In the genomic region with DNA sequence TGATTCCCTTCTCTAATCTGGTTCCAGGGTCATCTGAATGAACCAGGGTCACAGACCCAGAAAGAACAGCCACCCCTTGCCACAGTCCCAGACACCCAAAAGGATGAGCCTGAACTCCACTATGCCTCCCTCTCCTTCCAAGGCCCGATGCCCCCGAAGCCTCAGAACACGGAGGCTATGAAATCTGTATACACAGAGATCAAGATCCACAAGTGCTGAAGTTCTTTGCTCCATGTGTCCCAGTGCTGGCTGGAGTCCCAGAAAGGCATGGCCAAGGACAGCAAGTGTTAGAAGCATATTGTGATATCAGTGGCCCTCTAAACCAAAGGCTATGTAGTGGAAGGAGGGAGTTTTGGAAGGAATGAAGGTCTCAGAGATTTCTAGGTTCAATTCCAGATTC, we compare ENCODE assay signal across 19 mouse cellular contexts. TPM values are rescaled to one million over a fixed set of nuclear protein-coding genes. Genes with fewer than 3 reads are reported as not detected.
"Had no signal": no experiment of that assay in that cellular context is flagged by ENCODE, and none has a peak within 500 bp of the region (broad histone marks: within the 10 kb centered on the region; RNA-seq: fewer than 3 reads in every experiment).

No protein-coding gene starts in this region.

- ATAC-seq: intestine, embryonic 16.5 days; midbrain, embryonic 15.5 days had no signal

- H3K9ac ChIP-seq: limb, embryonic 15.5 days; liver, embryonic 15.5 days; lung, embryonic 14.5 days; midbrain, embryonic 15.5 days; neural tube, embryonic 13.5 days; stomach, embryonic 15.5 days had no signal

- H3K4me2 ChIP-seq: limb, embryonic 15.5 days; liver, embryonic 15.5 days; lung, embryonic 14.5 days; midbrain, embryonic 11.5 days; midbrain, embryonic 15.5 days; neural tube, embryonic 13.5 days; stomach, embryonic 15.5 days had no signal

- H3K27ac ChIP-seq: kidney, postnatal 0 days; layer of hippocampus, adult 2 months; left cerebral cortex, adult 2 months; limb, embryonic 15.5 days; liver, embryonic 15.5 days; macrophage; midbrain, embryonic 15.5 days; neural tube, embryonic 13.5 days; stomach, embryonic 15.5 days had no signal

- H3K4me1 ChIP-seq: limb, embryonic 15.5 days; midbrain, embryonic 15.5 days; neural tube, embryonic 13.5 days had no signal

- H3K27me3 ChIP-seq: limb, embryonic 15.5 days; liver, embryonic 15.5 days; megakaryocyte, embryonic 14.5 days; midbrain, embryonic 15.5 days; neural tube, embryonic 13.5 days; stomach, embryonic 15.5 days had no signal

- H3K36me3 ChIP-seq: limb, embryonic 15.5 days; liver, embryonic 15.5 days; midbrain, embryonic 15.5 days; neural tube, embryonic 13.5 days; stomach, embryonic 15.5 days had no signal

- DNase-seq: kidney, adult 8-10 months; lung, embryonic 14.5 days; lung, postnatal 14 days; retina, postnatal 1 day; right cerebral cortex, postnatal 4 days; thymus, adult 2 months; thymus, postnatal 36 days had no signal

- H3K4me3 ChIP-seq: layer of hippocampus, adult 2 months; left cerebral cortex, adult 2 months; limb, embryonic 15.5 days; liver, embryonic 15.5 days; megakaryocyte, embryonic 14.5 days; midbrain, embryonic 15.5 days; neural tube, embryonic 13.5 days; stomach, embryonic 15.5 days had no signal

- H3K9me3 ChIP-seq: limb, embryonic 15.5 days; liver, embryonic 15.5 days; megakaryocyte, embryonic 14.5 days; midbrain, embryonic 15.5 days; neural tube, embryonic 13.5 days; stomach, embryonic 15.5 days had no signal

RNA-seq across cellular contexts. Expression of gene Siglecf, which starts 7.4 kb away (rescaled TPM):
- polyA plus RNA-seq: kidney, postnatal 0 days had no signal

RNA-seq across cellular contexts. Expression of gene Siglecg, which starts 49.4 kb away (rescaled TPM):
- total RNA-seq: layer of hippocampus, adult 2 months; left cerebral cortex, adult 2 months had no signal
- polyA plus RNA-seq: midbrain, embryonic 11.5 days had no signal
